Mouse (Mus musculus) embryonic facial prominence, embryonic 15.5 days (tissue): ENCODE data around the gene Prdm5. TPM values are rescaled to one million over a fixed set of nuclear protein-coding genes. Genes with fewer than 3 reads are reported as not detected.

ENCODE experiments used
- ATAC-seq: fragments of 200-750 bp; cut with Nextera tagmentation; 2 replicates; pipeline ENCODE4 v1.8.0; 2017; ENCODE audit warnings: low read depth, moderate TSS enrichment; ENCODE audit not compliant: insufficient number of reproducible peaks, low FRiP score, low TSS enrichment
- H3K27ac ChIP-seq: fragments of 300-500 bp; sonication (generic); replicated peaks from 2 replicates; pipeline ENCODE4 v1.5.1; 2015; ENCODE audit warnings: mild to moderate bottlenecking, inconsistent platforms
- H3K27me3 ChIP-seq: fragments of 300-500 bp; sonication (generic); 2 replicates; pipeline ENCODE4 v1.6.1; 2015; ENCODE audit warnings: inconsistent platforms
- H3K36me3 ChIP-seq: fragments of 300-500 bp; sonication (generic); 2 replicates; pipeline ENCODE4 v1.6.1; 2015; ENCODE audit warnings: mild to moderate bottlenecking, inconsistent platforms
- H3K4me1 ChIP-seq: fragments of 300-500 bp; sonication (generic); 2 replicates; pipeline ENCODE4 v1.6.1; 2015; ENCODE audit warnings: inconsistent platforms
- H3K4me2 ChIP-seq: fragments of 300-500 bp; sonication (generic); replicated peaks from 2 replicates; pipeline ENCODE4 v1.6.1; 2015; ENCODE audit warnings: mild to moderate bottlenecking, inconsistent platforms
- H3K4me3 ChIP-seq: fragments of 300-500 bp; sonication (generic); replicated peaks from 2 replicates; pipeline ENCODE4 v1.5.1; 2015; ENCODE audit warnings: mild to moderate bottlenecking, inconsistent platforms
- H3K9ac ChIP-seq: fragments of 300-500 bp; sonication (generic); 2 replicates; pipeline ENCODE4 v1.6.1; 2015; ENCODE audit warnings: inconsistent platforms
- H3K9me3 ChIP-seq: fragments of 300-500 bp; sonication (generic); replicated peaks from 2 replicates; pipeline ENCODE4 v1.6.1; 2016; ENCODE audit warnings: inconsistent platforms
- WGBS: fragments of 180-500 bp; shearing (Covaris S2); methylation state at CpG from one replicate; pipeline ENCODE4 v1.1.7; 2015; 5-methylcytosine and 5-hydroxymethylcytosine counted together
- polyA plus RNA-seq: library from polyadenylated mRNA; unstranded; fragments of >200 nt; fragmentation: Nextera tagmentation; extraction: Ambion mirVana; gene quantifications from 2 replicates; pipeline ENCODE4 v1.2.1, GENCODE M21; 2015

Gene Prdm5
- polyA plus RNA-seq: 21.7 and 23.3 TPM in 2 replicates

- 5% methylated on average over 56 of the region's 56 CpGs for WGBS
- H3K27me3 ChIP-seq: no peaks in the 10 kb centered on the region
- H3K4me2 ChIP-seq: peak within 1 kb of the TSS; percentile 71
- ATAC-seq: peak; percentile 91
- peak within 1 kb of the TSS; percentile 80 for H3K9ac ChIP-seq
- H3K4me1 ChIP-seq: peaks cover 25% of the 10 kb centered on the region
- peak within 1 kb of the TSS; percentile 65 for H3K4me3 ChIP-seq
- H3K27ac ChIP-seq: peak within 1 kb of the TSS; percentile 82
- H3K9me3 ChIP-seq: no peaks in the 10 kb centered on the region
- H3K36me3 ChIP-seq: no peaks in the 10 kb centered on the region
Measured at GRCm38 (mm10) chr6:65778861-65779688, at the start of gene Prdm5. Prdm5 (plus strand) TSS chr6:65778988.

- no peak for ATAC-seq
- H3K36me3 ChIP-seq: no peaks in the 10 kb centered on the region
- no peak overlapping the region for H3K4me2 ChIP-seq
- no peak overlapping the region for H3K4me3 ChIP-seq
- H3K27ac ChIP-seq: no peak overlapping the region
- no peak overlapping the region for H3K9ac ChIP-seq
- 64% methylated on average over 7 of the region's 8 CpGs for WGBS
- no peaks in the 10 kb centered on the region for H3K9me3 ChIP-seq
- no peaks in the 10 kb centered on the region for H3K27me3 ChIP-seq
- no peaks in the 10 kb centered on the region for H3K4me1 ChIP-seq
Measured at GRCm38 (mm10) chr6:65739442-65739841, 39.3 kb upstream of the Prdm5 start.

GRCm38 (mm10) chr6:65743144-65743870, 35.5 kb upstream of the Prdm5 start:
- ATAC-seq: no peak
- Histone ChIP-seq H3K9ac (no peak overlapping the region), H3K27ac (no peak overlapping the region), H3K4me2 (no peak overlapping the region), H3K27me3 (no peaks in the 10 kb centered on the region), H3K4me3 (no peak overlapping the region), H3K36me3 (no peaks in the 10 kb centered on the region), H3K9me3 (no peaks in the 10 kb centered on the region), H3K4me1 (no peaks in the 10 kb centered on the region)
- WGBS: 69% methylated on average over 1 of the region's 1 CpGs

- Histone ChIP-seq H3K4me2 (no peak overlapping the region), H3K4me3 (no peak overlapping the region), H3K9ac (no peak overlapping the region), H3K9me3 (no peaks in the 10 kb centered on the region), H3K36me3 (no peaks in the 10 kb centered on the region), H3K27ac (no peak overlapping the region), H3K27me3 (no peaks in the 10 kb centered on the region), H3K4me1 (no peaks in the 10 kb centered on the region)
- ATAC-seq: no peak
Measured at GRCm38 (mm10) chr6:65743871-65744202, 35.0 kb upstream of the Prdm5 start.

- Histone ChIP-seq H3K36me3 (no peaks in the 10 kb centered on the region), H3K27ac (no peak overlapping the region), H3K4me1 (no peaks in the 10 kb centered on the region), H3K4me3 (no peak overlapping the region), H3K27me3 (no peaks in the 10 kb centered on the region), H3K9me3 (no peaks in the 10 kb centered on the region), H3K9ac (no peak overlapping the region), H3K4me2 (no peak overlapping the region)
- 67% methylated on average over 7 of the region's 7 CpGs for WGBS
- ATAC-seq: no peak
Measured at GRCm38 (mm10) chr6:65758214-65758613, 20.6 kb upstream of the Prdm5 start.

GRCm38 (mm10) chr6:65759174-65759573, 19.6 kb upstream of the Prdm5 start:
- WGBS: 47% methylated on average over 5 of the region's 5 CpGs
- no peak for ATAC-seq
- no peak overlapping the region for H3K27ac ChIP-seq

GRCm38 (mm10) chr6:65760073-65760472, 18.7 kb upstream of the Prdm5 start:
- WGBS: 73% methylated on average over 3 of the region's 3 CpGs
- Histone ChIP-seq H3K4me3 (no peak overlapping the region), H3K4me2 (no peak overlapping the region), H3K27me3 (no peaks in the 10 kb centered on the region), H3K27ac (no peak overlapping the region), H3K9me3 (no peaks in the 10 kb centered on the region), H3K36me3 (no peaks in the 10 kb centered on the region), H3K9ac (no peak overlapping the region), H3K4me1 (no peaks in the 10 kb centered on the region)
- no peak for ATAC-seq

More at GRCm38 (mm10) chr6:65759174-65759573, 19.6 kb upstream of the Prdm5 start:
- H3K27me3 ChIP-seq: no peaks in the 10 kb centered on the region
- H3K9me3 ChIP-seq: no peaks in the 10 kb centered on the region
- no peak overlapping the region for H3K4me3 ChIP-seq
- no peak overlapping the region for H3K4me2 ChIP-seq
- H3K4me1 ChIP-seq: no peaks in the 10 kb centered on the region
- H3K9ac ChIP-seq: no peak overlapping the region
- H3K36me3 ChIP-seq: no peaks in the 10 kb centered on the region

GRCm38 (mm10) chr6:65764459-65764858, 14.3 kb upstream of the Prdm5 start:
- no peak for ATAC-seq
- Histone ChIP-seq H3K9me3 (no peaks in the 10 kb centered on the region), H3K9ac (no peak overlapping the region), H3K4me2 (no peak overlapping the region), H3K4me3 (no peak overlapping the region), H3K4me1 (no peaks in the 10 kb centered on the region), H3K27ac (no peak overlapping the region), H3K36me3 (no peaks in the 10 kb centered on the region), H3K27me3 (no peaks in the 10 kb centered on the region)
- 80% methylated on average over 2 of the region's 2 CpGs for WGBS

- H3K9me3 ChIP-seq: no peaks in the 10 kb centered on the region
- no peak for ATAC-seq
- H3K4me1 ChIP-seq: no peaks in the 10 kb centered on the region
- no peak overlapping the region for H3K4me2 ChIP-seq
- H3K4me3 ChIP-seq: no peak overlapping the region
- no peak overlapping the region for H3K27ac ChIP-seq
- H3K36me3 ChIP-seq: no peaks in the 10 kb centered on the region
- H3K27me3 ChIP-seq: no peaks in the 10 kb centered on the region
- H3K9ac ChIP-seq: no peak overlapping the region
- WGBS: 18% methylated on average over 8 of the region's 8 CpGs
Measured at GRCm38 (mm10) chr6:65765057-65765456, 13.7 kb upstream of the Prdm5 start.

GRCm38 (mm10) chr6:65765752-65766397, 12.9 kb upstream of the Prdm5 start:
- H3K9ac ChIP-seq: no peak overlapping the region
- H3K4me2 ChIP-seq: no peak overlapping the region
- H3K9me3 ChIP-seq: no peaks in the 10 kb centered on the region
- no peak for ATAC-seq
- WGBS: 86% methylated on average over 13 of the region's 13 CpGs
- no peak overlapping the region for H3K4me3 ChIP-seq
- no peaks in the 10 kb centered on the region for H3K27me3 ChIP-seq
- H3K4me1 ChIP-seq: no peaks in the 10 kb centered on the region
- H3K27ac ChIP-seq: no peak overlapping the region
- no peaks in the 10 kb centered on the region for H3K36me3 ChIP-seq

GRCm38 (mm10) chr6:65767911-65768310, 10.9 kb upstream of the Prdm5 start:
- Histone ChIP-seq H3K4me1 (no peaks in the 10 kb centered on the region), H3K27me3 (no peaks in the 10 kb centered on the region), H3K4me2 (no peak overlapping the region), H3K27ac (no peak overlapping the region), H3K4me3 (no peak overlapping the region), H3K9ac (no peak overlapping the region), H3K36me3 (no peaks in the 10 kb centered on the region), H3K9me3 (no peaks in the 10 kb centered on the region)
- ATAC-seq: no peak
- 61% methylated on average over 5 of the region's 5 CpGs for WGBS
